Mouse (Mus musculus) hindlimb bud, embryonic 11.5 days (tissue): ENCODE measurements around the gene Cemip2.
"Not testable (repeated sequence)": the region's sequence is repeated elsewhere in the genome, so short reads cannot be mapped to it uniquely, and the experiment has no call there.

ENCODE experiments used
- DNase-seq: peaks from one replicate; pipeline ENCODE4 v3.0.0-alpha.2; 2012; ENCODE audit warnings: low read depth, low spot score; ENCODE audit errors: extremely low spot score

Gene Cemip2

DNA sequence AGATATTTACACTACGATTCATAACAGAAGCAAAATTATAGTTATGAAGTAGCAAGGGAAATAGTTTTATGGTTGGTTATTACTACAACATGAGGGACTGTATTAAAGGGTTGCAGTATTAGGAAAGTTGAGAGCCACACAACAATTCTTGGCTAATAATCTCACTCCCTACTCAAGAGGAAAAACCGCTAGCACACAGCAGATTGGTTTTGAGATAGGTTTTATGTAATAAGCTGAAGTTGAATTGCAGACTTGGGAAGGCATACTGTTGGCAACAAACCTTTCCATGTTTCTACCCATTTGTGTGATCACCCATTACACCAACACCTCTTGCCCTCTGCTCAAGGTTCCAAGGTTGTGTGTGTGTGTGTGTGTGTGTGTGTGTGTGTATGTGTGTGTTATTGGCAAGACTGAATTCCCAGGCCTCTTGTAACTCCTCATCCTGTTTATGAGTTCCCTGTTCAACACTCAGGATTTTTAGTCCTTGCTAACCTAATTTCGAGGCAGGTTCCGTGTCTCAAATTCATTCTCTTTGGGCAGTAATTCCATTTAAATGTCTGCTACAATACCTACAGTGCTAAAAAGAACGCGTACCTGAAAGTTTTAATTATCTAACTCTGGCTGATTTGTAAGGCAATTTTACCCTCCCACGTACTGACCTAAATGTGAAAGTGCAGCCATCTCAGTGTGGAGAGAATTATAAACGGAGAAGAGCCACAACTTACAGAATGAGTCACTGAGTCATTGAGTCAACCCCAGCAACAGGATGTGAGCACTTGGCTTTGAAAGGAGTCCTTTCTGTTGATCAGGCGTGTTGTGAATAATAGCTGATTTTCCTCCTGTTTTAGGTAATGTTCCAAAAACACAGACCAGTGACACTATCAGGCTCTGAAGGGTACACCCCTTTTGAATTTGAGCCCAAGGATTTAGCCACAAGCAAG, 85.1 kb downstream of the Cemip2 start:
- no peak for DNase-seq

GRCm38 (mm10) chr19:21865242-21866055, 87.3 kb downstream of the Cemip2 start:
- DNase-seq = no peak

DNA sequence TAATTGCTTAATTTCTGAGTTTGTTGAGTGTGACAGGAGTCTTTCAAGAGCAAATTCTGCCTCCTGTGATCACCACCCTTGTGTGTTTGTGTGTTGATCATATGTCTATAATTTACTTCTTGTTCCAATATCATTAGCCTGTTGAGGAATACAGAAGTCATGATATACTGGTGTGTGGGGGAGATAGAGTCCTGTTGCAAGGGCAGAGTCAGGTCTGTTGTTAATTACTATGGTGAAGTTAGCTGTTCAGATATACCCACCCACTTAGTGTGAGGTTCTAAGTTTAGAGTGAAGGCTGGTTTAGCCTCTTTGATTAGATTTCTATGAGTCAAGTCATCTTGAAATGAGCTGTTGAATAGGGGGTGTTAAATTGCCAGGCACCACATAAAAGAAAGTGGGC, 88.0 kb downstream of the Cemip2 start:
- DNase-seq = no peak

- not testable (repeated sequence) for DNase-seq
These were observed 88.6 kb downstream of the Cemip2 start for GRCm38 (mm10) chr19:21866756-21867155.

- no peak for DNase-seq
These were observed 90.3 kb downstream of the Cemip2 start for GRCm38 (mm10) chr19:21868471-21868870.

DNA sequence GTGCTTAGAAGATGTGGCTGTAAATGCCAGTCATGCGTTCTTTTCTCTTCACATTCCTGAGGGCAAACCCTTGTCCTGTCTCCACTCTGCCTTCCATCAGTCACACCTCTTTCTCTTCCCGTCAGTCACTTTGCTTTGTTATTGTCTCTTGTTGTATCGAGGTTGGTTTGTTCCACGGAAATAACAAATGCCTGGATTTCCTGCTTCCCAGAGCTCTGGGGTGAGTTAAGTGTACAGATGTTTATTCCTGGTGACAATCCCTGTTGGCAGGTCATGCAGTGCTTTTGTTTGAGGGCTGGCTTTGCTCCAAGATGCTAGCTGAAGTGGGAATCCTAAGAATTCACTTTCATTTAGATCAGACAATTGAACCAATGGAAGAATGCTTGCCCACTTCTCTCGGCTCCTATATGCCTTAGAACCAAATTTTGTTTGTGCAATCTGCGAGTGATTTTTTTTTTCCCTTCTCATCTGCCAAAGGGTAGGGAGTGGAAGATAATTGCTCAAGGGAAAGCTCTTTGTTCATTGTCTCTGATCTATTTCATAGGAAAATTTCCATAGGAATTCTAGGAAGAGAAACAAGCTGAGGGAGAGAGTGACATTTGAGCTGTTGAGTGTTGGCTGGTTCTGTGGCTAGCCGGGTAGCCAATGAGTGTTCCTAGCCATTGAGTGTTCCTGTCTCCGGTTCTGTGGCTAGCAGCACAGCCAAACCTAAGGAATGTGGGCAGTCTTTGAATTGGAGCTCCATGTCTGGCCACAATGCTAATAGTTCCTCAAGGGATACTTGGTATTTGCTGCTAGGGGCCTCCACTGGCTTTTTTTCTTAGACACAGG, 104.2 kb downstream of the Cemip2 start:
- DNase-seq = no peak

DNA sequence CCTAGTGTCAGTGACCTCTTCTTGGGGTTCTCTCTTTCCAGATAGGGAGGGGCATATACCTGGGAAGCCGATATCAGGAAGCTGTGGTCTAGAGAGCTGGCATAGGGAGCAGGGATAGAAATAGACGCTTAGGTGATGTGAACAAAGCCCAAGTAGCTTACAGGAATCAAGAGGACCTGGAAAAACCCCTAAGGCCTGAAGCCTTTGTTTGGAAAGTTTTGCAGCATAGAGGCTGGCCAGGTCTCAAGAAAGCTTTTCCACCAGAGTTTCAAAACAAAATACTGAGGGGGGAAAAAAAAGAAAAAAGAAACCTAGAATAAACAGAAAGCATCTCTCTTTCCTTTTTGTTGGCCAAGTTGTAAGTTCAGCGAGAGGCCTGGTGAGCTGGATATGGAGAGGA, 104.9 kb downstream of the Cemip2 start:
- no peak for DNase-seq

- DNase-seq = no peak
These were observed 105.8 kb downstream of the Cemip2 start for GRCm38 (mm10) chr19:21883922-21884321.

- DNase-seq = no peak
These were observed 106.2 kb downstream of the Cemip2 start for GRCm38 (mm10) chr19:21884385-21884784.

DNA sequence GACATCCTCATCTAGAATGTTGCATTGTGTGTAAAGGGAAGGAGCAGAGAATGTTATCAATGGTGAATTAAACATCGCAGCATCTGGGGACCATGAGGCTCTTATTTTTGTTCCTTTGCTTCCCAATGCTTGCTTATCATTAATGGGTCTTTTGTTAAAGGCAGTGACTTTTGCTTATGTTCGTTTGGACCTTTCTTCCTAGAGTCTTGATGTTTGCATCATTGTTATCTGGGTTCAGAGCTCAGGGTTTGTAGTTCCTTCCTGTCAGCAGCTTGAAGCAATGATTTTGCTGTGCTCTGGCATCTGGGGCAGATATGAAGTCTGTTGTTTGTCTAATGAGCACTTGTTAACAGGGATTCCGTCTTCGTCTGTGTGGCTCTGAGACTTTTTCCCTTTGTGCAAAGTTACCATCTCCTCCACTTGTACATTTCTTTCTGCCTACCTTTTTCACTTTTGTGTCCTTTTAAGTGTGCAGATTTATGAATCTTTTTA, 108.1 kb downstream of the Cemip2 start:
- no peak for DNase-seq

GRCm38 (mm10) chr19:21890699-21891098, 112.6 kb downstream of the Cemip2 start:
- DNase-seq = no peak

GRCm38 (mm10) chr19:21894792-21895191, 116.7 kb downstream of the Cemip2 start:
- DNase-seq = no peak

- no peak for DNase-seq
These were observed 117.4 kb downstream of the Cemip2 start for GRCm38 (mm10) chr19:21895540-21895939.

DNA sequence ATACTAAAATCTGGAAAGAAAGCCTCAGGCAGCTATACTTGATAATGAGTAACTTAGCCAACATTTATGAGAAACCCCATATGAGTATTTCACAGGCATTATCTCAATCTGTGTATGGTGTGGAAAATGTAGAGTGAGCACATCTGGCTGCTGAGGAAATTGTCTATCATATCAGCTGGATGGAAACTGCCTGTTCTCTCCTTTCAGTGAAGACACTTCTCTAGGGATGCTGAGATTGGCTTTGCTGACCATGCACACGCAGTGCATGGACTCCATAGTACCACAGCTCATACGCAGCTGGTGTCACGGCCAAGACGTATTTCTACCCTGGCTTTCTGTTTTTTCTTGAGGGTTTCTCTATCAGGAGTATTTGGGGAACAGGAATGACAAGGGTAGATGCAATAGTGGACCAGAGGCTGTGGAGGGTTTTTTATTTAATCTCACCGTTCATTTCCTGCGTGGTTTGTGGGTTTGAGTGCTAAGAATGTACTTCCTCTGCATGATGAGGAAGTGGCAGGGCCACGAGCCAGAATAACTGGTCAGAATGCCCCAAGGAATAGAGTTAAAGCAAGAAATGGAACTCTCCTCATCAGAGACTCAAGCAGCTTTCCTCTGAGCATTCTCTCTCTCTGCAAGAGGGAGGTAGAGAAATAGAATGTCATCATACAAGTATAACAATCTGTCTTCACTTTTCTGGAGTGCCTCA, 119.1 kb downstream of the Cemip2 start:
- no peak for DNase-seq

- no peak for DNase-seq
These were observed 120.1 kb downstream of the Cemip2 start for GRCm38 (mm10) chr19:21898015-21898939.
